Mouse (Mus musculus) right cerebral cortex, postnatal 25 days (tissue): ENCODE data around the gene Chpt1.

Experiments used
- DNase-seq: peaks from one replicate; pipeline ENCODE4 v3.0.0; 2022

The Chpt1 gene

DNA sequence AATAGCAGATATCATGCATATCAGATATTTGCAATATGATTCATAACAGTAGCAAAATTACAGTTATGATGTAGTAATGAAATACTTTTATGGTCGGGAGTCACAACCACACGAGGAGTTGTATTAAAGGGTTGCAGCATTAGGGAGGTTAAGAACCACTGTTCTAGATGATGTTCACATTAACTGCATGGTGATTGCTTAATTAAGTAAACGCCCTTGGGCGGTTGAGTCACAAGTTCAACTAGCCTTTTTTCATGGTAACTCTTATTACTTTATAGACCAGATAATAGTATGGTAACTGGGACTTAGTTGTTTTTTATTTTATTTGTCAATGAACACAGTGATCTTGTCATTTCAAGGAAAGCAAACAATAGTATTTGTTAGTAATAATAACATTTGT lies 100.9 kb downstream of the Chpt1 start:
- DNase-seq = no peak
